Mouse (Mus musculus) midbrain, embryonic 15.5 days (tissue): Measurements from ENCODE around the gene Lactbl1. TPM values are rescaled to one million over a fixed set of nuclear protein-coding genes. Genes with fewer than 3 reads are reported as not detected.
A peak's percentile ranks its signal among the peaks of the same experiment; 100 is the strongest.

Experiments
- ATAC-seq: fragments of 200-750 bp; cut with Nextera tagmentation; replicated peaks from 2 replicates; pipeline ENCODE4 v1.8.0; 2017; ENCODE audit warnings: moderate TSS enrichment
- H3K27ac ChIP-seq: fragments of 300-500 bp; sonication (generic); 2 replicates; pipeline ENCODE4 v1.5.1; 2015; ENCODE audit warnings: mild to moderate bottlenecking, inconsistent platforms
- H3K27me3 ChIP-seq: fragments of 300-500 bp; sonication (generic); replicated peaks from 2 replicates; pipeline ENCODE4 v1.6.1; 2015; ENCODE audit warnings: inconsistent platforms
- H3K36me3 ChIP-seq: fragments of 300-500 bp; sonication (generic); replicated peaks from 2 replicates; pipeline ENCODE4 v1.6.1; 2015; ENCODE audit warnings: inconsistent platforms
- H3K4me1 ChIP-seq: fragments of 300-500 bp; sonication (generic); 2 replicates; pipeline ENCODE4 v1.6.1; 2015; ENCODE audit warnings: inconsistent platforms
- H3K4me2 ChIP-seq: fragments of 300-500 bp; sonication (generic); 2 replicates; pipeline ENCODE4 v1.6.1; 2015; ENCODE audit warnings: inconsistent platforms, mild to moderate bottlenecking, moderate library complexity
- H3K4me3 ChIP-seq: fragments of 300-500 bp; sonication (generic); 2 replicates; pipeline ENCODE4 v1.5.1; 2015; ENCODE audit warnings: mild to moderate bottlenecking, inconsistent platforms
- H3K9ac ChIP-seq: fragments of 300-500 bp; sonication (generic); 2 replicates; pipeline ENCODE4 v1.6.1; 2015; ENCODE audit warnings: mild to moderate bottlenecking, inconsistent platforms
- H3K9me3 ChIP-seq: fragments of 300-500 bp; sonication (generic); 2 replicates; pipeline ENCODE4 v1.6.1; 2016; ENCODE audit warnings: inconsistent platforms
- WGBS: fragments of 180-500 bp; shearing (Covaris S2); methylation state at CpG from one replicate; pipeline ENCODE4 v1.1.7; 2015; ENCODE audit warnings: mixed read lengths; 5-methylcytosine and 5-hydroxymethylcytosine counted together
- polyA plus RNA-seq: library from polyadenylated mRNA; unstranded; fragments of >200 nt; fragmentation: Nextera tagmentation; extraction: Ambion mirVana; gene quantifications from 2 replicates; pipeline ENCODE4 v1.2.1, GENCODE M21; 2015

Lactbl1 gene
- polyA plus RNA-seq, 1 experiment from 2014 or later = 0.10 TPM

- peak overlapping the region; percentile 52 for H3K4me3 ChIP-seq
- no peaks in the 10 kb centered on the region for H3K9me3 ChIP-seq
- ATAC-seq = peak; percentile 81
- peaks cover 24% of the 10 kb centered on the region for H3K4me1 ChIP-seq
- peak overlapping the region; percentile 48 for H3K9ac ChIP-seq
- peak overlapping the region; percentile 73 for H3K27ac ChIP-seq
- peak overlapping the region; percentile 80 for H3K4me2 ChIP-seq
- H3K36me3 ChIP-seq = no peaks in the 10 kb centered on the region
- peaks cover 13% of the 10 kb centered on the region; the same call in 1 of the 2 replicates for H3K27me3 ChIP-seq
- WGBS = 1% methylated on average over 74 of the region's 76 CpGs
These were observed 15.3 kb downstream of the Lactbl1 start for GRCm38 (mm10) chr4:136637563-136638229.

GRCm38 (mm10) chr4:136638230-136638750 lies 15.9 kb downstream of the Lactbl1 start:
- Histone ChIP-seq H3K4me1 (peaks cover 24% of the 10 kb centered on the region), H3K27ac (no peak overlapping the region), H3K4me2 (peak overlapping the region; percentile 80), H3K9ac (no peak overlapping the region), H3K36me3 (no peaks in the 10 kb centered on the region), H3K27me3 (peaks cover 13% of the 10 kb centered on the region; the same call in 1 of the 2 replicates), H3K4me3 (peak overlapping the region; percentile 52), H3K9me3 (no peaks in the 10 kb centered on the region)
- 17% methylated on average over 7 of the region's 7 CpGs for WGBS
- 0 out of 2 replicates have a peak, but pooled peaks have one; percentile 15 for ATAC-seq

- Histone ChIP-seq H3K4me2 (peak overlapping the region; percentile 80), H3K9ac (no peak overlapping the region), H3K4me3 (0 out of 2 replicates have a peak overlapping the region, but pooled peaks have one; percentile 1), H3K27me3 (peaks cover 13% of the 10 kb centered on the region; the same call in 1 of the 2 replicates), H3K9me3 (no peaks in the 10 kb centered on the region), H3K27ac (no peak overlapping the region), H3K36me3 (no peaks in the 10 kb centered on the region), H3K4me1 (peaks cover 24% of the 10 kb centered on the region)
- 3% methylated on average over 10 of the region's 10 CpGs for WGBS
- no peak for ATAC-seq
These were observed 16.5 kb downstream of the Lactbl1 start for GRCm38 (mm10) chr4:136638890-136639289.

GRCm38 (mm10) chr4:136648922-136649479 lies 26.6 kb downstream of the Lactbl1 start:
- Histone ChIP-seq H3K4me2 (no peak overlapping the region), H3K27ac (no peak overlapping the region), H3K4me3 (no peak overlapping the region), H3K9ac (no peak overlapping the region; the same call in 1 of the 2 replicates), H3K27me3 (no peaks in the 10 kb centered on the region), H3K36me3 (no peaks in the 10 kb centered on the region), H3K9me3 (no peaks in the 10 kb centered on the region), H3K4me1 (peaks cover 32% of the 10 kb centered on the region)
- WGBS = 17% methylated on average over 11 of the region's 11 CpGs
- ATAC-seq = no peak

- Histone ChIP-seq H3K36me3 (peaks cover 3% of the 10 kb centered on the region; the same call in 1 of the 2 replicates), H3K4me1 (peaks cover 32% of the 10 kb centered on the region), H3K27me3 (no peaks in the 10 kb centered on the region), H3K9ac (no peak overlapping the region; the same call in 1 of the 2 replicates), H3K27ac (no peak overlapping the region), H3K4me2 (no peak overlapping the region), H3K4me3 (no peak overlapping the region), H3K9me3 (no peaks in the 10 kb centered on the region)
- peak; percentile 8; the same call in 1 of the 2 replicates for ATAC-seq
- whole genome bisulfite sequencing = 40% methylated on average over 13 of the region's 13 CpGs
These were observed 27.2 kb downstream of the Lactbl1 start for GRCm38 (mm10) chr4:136649480-136650196.

- H3K4me2 ChIP-seq = no peak overlapping the region
- no peak for ATAC-seq
- no peak overlapping the region for H3K4me3 ChIP-seq
- H3K9me3 ChIP-seq = no peaks in the 10 kb centered on the region
- 73% methylated on average over 8 of the region's 8 CpGs for WGBS
- no peak overlapping the region for H3K9ac ChIP-seq
- peaks cover 5% of the 10 kb centered on the region; the same call in 1 of the 2 replicates for H3K36me3 ChIP-seq
- H3K27me3 ChIP-seq = no peaks in the 10 kb centered on the region
- H3K27ac ChIP-seq = no peak overlapping the region
- peaks cover 32% of the 10 kb centered on the region for H3K4me1 ChIP-seq
These were observed 27.8 kb downstream of the Lactbl1 start for GRCm38 (mm10) chr4:136650261-136650660.

GRCm38 (mm10) chr4:136651357-136651811 lies 29.0 kb downstream of the Lactbl1 start:
- Histone ChIP-seq H3K4me1 (peaks cover 32% of the 10 kb centered on the region), H3K27ac (peak overlapping the region; percentile 77), H3K9ac (no peak overlapping the region), H3K4me2 (no peak overlapping the region), H3K36me3 (peaks cover 9% of the 10 kb centered on the region; the same call in 1 of the 2 replicates), H3K27me3 (no peaks in the 10 kb centered on the region), H3K9me3 (no peaks in the 10 kb centered on the region), H3K4me3 (no peak overlapping the region)
- ATAC-seq = peak; percentile 38; the same call in 1 of the 2 replicates
- 61% methylated on average over 3 of the region's 3 CpGs for WGBS

- Histone ChIP-seq H3K27ac (peak overlapping the region; percentile 77), H3K9ac (no peak overlapping the region), H3K36me3 (peaks cover 9% of the 10 kb centered on the region; the same call in 1 of the 2 replicates), H3K4me1 (peaks cover 32% of the 10 kb centered on the region), H3K9me3 (no peaks in the 10 kb centered on the region), H3K4me3 (no peak overlapping the region), H3K27me3 (no peaks in the 10 kb centered on the region), H3K4me2 (no peak overlapping the region)
- ATAC-seq = peak; percentile 56
- WGBS = 38% methylated on average over 13 of the region's 13 CpGs
These were observed 29.6 kb downstream of the Lactbl1 start for GRCm38 (mm10) chr4:136651882-136652527.

- Histone ChIP-seq H3K4me2 (no peak overlapping the region), H3K27ac (peak overlapping the region; percentile 77), H3K9ac (no peak overlapping the region), H3K4me1 (peaks cover 32% of the 10 kb centered on the region), H3K27me3 (no peaks in the 10 kb centered on the region), H3K9me3 (no peaks in the 10 kb centered on the region), H3K36me3 (peaks cover 9% of the 10 kb centered on the region; the same call in 1 of the 2 replicates), H3K4me3 (no peak overlapping the region)
- 53% methylated on average over 11 of the region's 11 CpGs for WGBS
- ATAC-seq = no peak; the same call in 1 of the 2 replicates
These were observed 30.1 kb downstream of the Lactbl1 start for GRCm38 (mm10) chr4:136652528-136652910.

GRCm38 (mm10) chr4:136653019-136653418 lies 30.6 kb downstream of the Lactbl1 start:
- H3K9ac ChIP-seq = no peak overlapping the region
- H3K27me3 ChIP-seq = no peaks in the 10 kb centered on the region
- H3K4me1 ChIP-seq = peaks cover 32% of the 10 kb centered on the region
- WGBS = 50% methylated on average over 6 of the region's 6 CpGs
- H3K4me3 ChIP-seq = no peak overlapping the region
- no peaks in the 10 kb centered on the region for H3K9me3 ChIP-seq
- H3K4me2 ChIP-seq = no peak overlapping the region
- ATAC-seq = no peak
- peaks cover 9% of the 10 kb centered on the region; the same call in 1 of the 2 replicates for H3K36me3 ChIP-seq
- peak overlapping the region; percentile 77 for H3K27ac ChIP-seq

GRCm38 (mm10) chr4:136653692-136654234 lies 31.3 kb downstream of the Lactbl1 start:
- Histone ChIP-seq H3K27me3 (no peaks in the 10 kb centered on the region), H3K27ac (peak overlapping the region; percentile 77; the same call in 1 of the 2 replicates), H3K36me3 (peaks cover 9% of the 10 kb centered on the region; the same call in 1 of the 2 replicates), H3K9ac (no peak overlapping the region), H3K4me2 (no peak overlapping the region), H3K9me3 (no peaks in the 10 kb centered on the region), H3K4me3 (no peak overlapping the region), H3K4me1 (peaks cover 30% of the 10 kb centered on the region)
- no peak for ATAC-seq
- 91% methylated on average over 10 of the region's 10 CpGs for WGBS
